Mouse (Mus musculus) kidney, embryonic 14.5 days (tissue): ENCODE data around the gene Eci2. TPM values are rescaled to one million over a fixed set of nuclear protein-coding genes. Genes with fewer than 3 reads are reported as not detected.
"Not testable (repeated sequence)": the region's sequence is repeated elsewhere in the genome, so short reads cannot be mapped to it uniquely, and the experiment has no call there.

Experiments
- ATAC-seq: fragments of 200-750 bp; cut with Nextera tagmentation; 2 replicates; pipeline ENCODE4 v1.8.0; 2017; ENCODE audit warnings: moderate number of reproducible peaks, mild to moderate bottlenecking, moderate TSS enrichment, moderate library complexity; ENCODE audit not compliant: low FRiP score, low TSS enrichment
- H3K27ac ChIP-seq: fragments of 300-500 bp; sonication (generic); 2 replicates; pipeline ENCODE4 v1.5.1; 2014; ENCODE audit warnings: low read depth, mild to moderate bottlenecking, low read length, moderate library complexity, mixed read lengths
- H3K27me3 ChIP-seq: fragments of 300-500 bp; sonication (generic); 2 replicates; pipeline ENCODE4 v1.6.1; 2014; ENCODE audit warnings: mild to moderate bottlenecking, low read length; ENCODE audit not compliant: control insufficient read depth, insufficient read depth
- H3K36me3 ChIP-seq: fragments of 300-500 bp; sonication (generic); 2 replicates; pipeline ENCODE4 v1.6.1; 2014; ENCODE audit warnings: low read length, mixed read lengths; ENCODE audit not compliant: control insufficient read depth, insufficient read depth
- H3K4me1 ChIP-seq: fragments of 300-500 bp; sonication (generic); 2 replicates; pipeline ENCODE4 v1.6.1; 2014; ENCODE audit warnings: low read length, mixed read lengths; ENCODE audit not compliant: control insufficient read depth, insufficient read depth
- H3K4me2 ChIP-seq: fragments of 300-500 bp; sonication (generic); replicated peaks from 2 replicates; pipeline ENCODE4 v1.6.1; 2014; ENCODE audit warnings: low read depth, mild to moderate bottlenecking, low read length
- H3K4me3 ChIP-seq: fragments of 300-500 bp; sonication (generic); 2 replicates; pipeline ENCODE4 v1.5.1; 2014; ENCODE audit warnings: mild to moderate bottlenecking, low read length
- H3K9ac ChIP-seq: fragments of 300-500 bp; sonication (generic); 2 replicates; pipeline ENCODE4 v1.6.1; 2014; ENCODE audit warnings: low read depth, mild to moderate bottlenecking, low read length, moderate library complexity
- H3K9me3 ChIP-seq: fragments of 300-500 bp; sonication (generic); 2 replicates; pipeline ENCODE4 v1.6.1; 2016; ENCODE audit warnings: low read length; ENCODE audit not compliant: control insufficient read depth
- WGBS: fragments of 180-500 bp; shearing (Covaris S2); extraction: QIAGEN DNeasy Blood & Tissue Kit; methylation state at CpG from one replicate; pipeline ENCODE4 v1.1.7; 2014; 5-methylcytosine and 5-hydroxymethylcytosine counted together
- polyA plus RNA-seq: library from polyadenylated mRNA; unstranded; fragments of >200 nt; fragmentation: Nextera tagmentation; extraction: Ambion mirVana; gene quantifications from 2 replicates; pipeline ENCODE4 v1.2.1, GENCODE M21; 2014

Eci2 gene
- polyA plus RNA-seq, 1 experiment from 2014 or later, result 139 TPM

DNA sequence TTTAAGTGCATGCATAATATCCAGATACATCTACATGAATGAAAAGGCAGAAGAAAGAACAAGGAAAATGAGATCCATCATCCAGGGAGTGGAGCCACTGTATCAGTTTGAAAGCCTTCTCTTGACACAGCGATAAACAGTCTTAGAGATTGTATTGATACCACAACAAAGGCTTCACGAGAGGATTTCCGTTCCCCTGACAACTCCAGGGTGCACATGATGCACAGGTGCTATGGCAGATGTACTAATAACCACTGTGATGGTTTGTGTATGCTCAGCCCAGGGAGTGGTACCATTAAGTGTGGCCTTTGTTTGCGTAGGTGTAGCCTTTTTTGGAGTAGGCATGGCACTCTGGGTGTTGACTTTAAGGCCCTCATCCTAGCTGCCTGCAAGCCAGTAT is 70.0 kb downstream of the Eci2 start:
- H3K36me3 ChIP-seq, result no peaks in the 10 kb centered on the region
- no peak for ATAC-seq
- no peak overlapping the region for H3K9ac ChIP-seq
- no peaks in the 10 kb centered on the region for H3K27me3 ChIP-seq
- no peak overlapping the region for H3K4me2 ChIP-seq
- H3K9me3 ChIP-seq, result no peaks in the 10 kb centered on the region
- no peak overlapping the region for H3K27ac ChIP-seq
- 94% methylated on average over 4 of the region's 4 CpGs for WGBS
- no peaks in the 10 kb centered on the region for H3K4me1 ChIP-seq
- H3K4me3 ChIP-seq, result no peak overlapping the region

DNA sequence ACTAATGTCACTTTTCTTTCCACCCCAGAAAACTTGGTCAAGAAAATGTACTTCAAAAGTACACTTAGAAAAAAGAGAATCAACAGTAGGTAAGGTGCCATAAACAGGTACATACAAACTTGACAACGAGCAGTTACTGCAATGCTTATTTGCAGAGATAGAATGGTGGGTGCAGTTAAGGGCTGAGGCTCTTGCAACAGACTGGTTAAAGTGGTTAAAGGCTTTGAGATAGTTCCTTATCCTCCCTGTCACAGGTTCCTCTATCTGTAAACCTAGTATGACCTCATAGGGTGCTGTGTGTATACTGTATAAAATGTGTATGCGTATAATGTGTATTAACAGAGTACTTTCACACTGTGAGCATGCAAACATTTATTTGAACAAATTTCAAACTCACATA is 75.5 kb downstream of the Eci2 start:
- WGBS, result 90% methylated on average over 2 of the region's 2 CpGs
- not testable (repeated sequence) for H3K4me2 ChIP-seq, H3K36me3 ChIP-seq, H3K27me3 ChIP-seq, H3K9ac ChIP-seq, H3K4me3 ChIP-seq, H3K9me3 ChIP-seq, H3K4me1 ChIP-seq, ATAC-seq, H3K27ac ChIP-seq

DNA sequence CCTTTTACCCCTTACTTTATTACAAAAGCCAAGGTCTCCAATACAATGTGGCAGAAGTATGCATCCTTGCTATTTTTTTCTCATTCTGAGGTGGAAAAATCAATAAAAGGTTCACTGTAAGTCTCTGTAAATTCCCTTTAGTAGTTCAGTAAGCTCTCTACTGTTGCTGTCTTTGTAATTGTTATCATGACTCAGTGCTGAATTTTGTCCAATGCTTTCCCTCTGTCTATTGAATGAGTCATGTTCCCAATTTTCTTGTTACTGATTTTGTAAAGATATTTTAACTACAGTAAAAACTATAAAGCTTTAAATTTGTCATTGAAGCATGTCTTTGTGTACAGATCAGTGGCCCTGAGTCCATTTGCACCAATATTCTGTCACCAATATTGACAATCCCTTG is 84.5 kb downstream of the Eci2 start:
- Histone ChIP-seq H3K9ac (no peak overlapping the region), H3K4me2 (no peak overlapping the region), H3K27me3 (no peaks in the 10 kb centered on the region), H3K4me1 (no peaks in the 10 kb centered on the region), H3K27ac (no peak overlapping the region), H3K9me3 (no peaks in the 10 kb centered on the region), H3K4me3 (no peak overlapping the region), H3K36me3 (no peaks in the 10 kb centered on the region)
- ATAC-seq, result no peak

DNA sequence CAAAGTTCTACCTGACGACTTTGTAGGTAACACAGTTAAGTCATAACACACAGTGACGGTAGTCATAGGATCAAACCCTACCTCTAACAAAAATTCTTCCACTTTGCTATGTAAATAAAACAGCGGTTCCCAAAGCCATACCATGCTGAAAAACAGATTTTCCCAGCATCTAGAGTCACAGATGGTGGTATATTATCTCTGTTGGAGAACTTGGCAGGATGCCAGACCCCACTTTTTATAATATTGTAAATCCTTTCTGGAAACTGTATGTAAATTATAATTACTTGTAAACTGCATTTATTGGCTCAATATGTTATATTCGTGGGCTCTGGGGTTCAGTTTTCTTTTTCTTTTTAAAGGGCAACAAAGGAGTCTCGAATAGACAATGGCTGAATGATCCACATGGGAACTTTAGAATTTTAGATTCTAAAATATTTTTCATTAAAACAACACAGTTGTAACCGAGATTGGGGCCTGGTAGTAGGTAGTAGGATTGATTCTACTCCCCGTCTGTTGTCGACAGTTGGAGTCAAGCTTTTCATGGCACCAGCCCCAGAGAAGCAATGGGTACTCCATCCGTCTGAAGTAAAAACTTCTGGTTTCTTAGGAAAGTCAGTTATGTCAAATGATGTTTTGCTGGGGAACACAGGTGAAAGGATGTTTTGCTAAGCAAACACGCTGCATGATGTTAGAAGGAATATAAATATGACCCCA is 91.8 kb downstream of the Eci2 start:
- no peaks in the 10 kb centered on the region for H3K9me3 ChIP-seq
- H3K9ac ChIP-seq, result no peak overlapping the region
- no peak overlapping the region for H3K27ac ChIP-seq
- no peaks in the 10 kb centered on the region for H3K36me3 ChIP-seq
- no peak for ATAC-seq
- 78% methylated on average over 10 of the region's 10 CpGs for WGBS
- no peak overlapping the region for H3K4me2 ChIP-seq
- H3K27me3 ChIP-seq, result no peaks in the 10 kb centered on the region
- no peak overlapping the region for H3K4me3 ChIP-seq
- H3K4me1 ChIP-seq, result no peaks in the 10 kb centered on the region

Other genes with a start within 250 kb of the Eci2 start
- 66.4 and 89.3 TPM in 2 replicates for gene Prpf4b, start 151.8 kb downstream of the Eci2 start, polyA plus RNA-seq
- 5.1 and 6.0 TPM in 2 replicates for gene Fam217a, start 102.8 kb downstream of the Eci2 start, polyA plus RNA-seq
- gene 4933417A18Rik, start 102.7 kb downstream of the Eci2 start, polyA plus RNA-seq, result not detected in 2 replicates
- 1.7 and 3.1 TPM in 2 replicates for gene Eci3, start 63.3 kb downstream of the Eci2 start, polyA plus RNA-seq